14 mouse cellular contexts compared by ENCODE assay signal in the genomic region with DNA sequence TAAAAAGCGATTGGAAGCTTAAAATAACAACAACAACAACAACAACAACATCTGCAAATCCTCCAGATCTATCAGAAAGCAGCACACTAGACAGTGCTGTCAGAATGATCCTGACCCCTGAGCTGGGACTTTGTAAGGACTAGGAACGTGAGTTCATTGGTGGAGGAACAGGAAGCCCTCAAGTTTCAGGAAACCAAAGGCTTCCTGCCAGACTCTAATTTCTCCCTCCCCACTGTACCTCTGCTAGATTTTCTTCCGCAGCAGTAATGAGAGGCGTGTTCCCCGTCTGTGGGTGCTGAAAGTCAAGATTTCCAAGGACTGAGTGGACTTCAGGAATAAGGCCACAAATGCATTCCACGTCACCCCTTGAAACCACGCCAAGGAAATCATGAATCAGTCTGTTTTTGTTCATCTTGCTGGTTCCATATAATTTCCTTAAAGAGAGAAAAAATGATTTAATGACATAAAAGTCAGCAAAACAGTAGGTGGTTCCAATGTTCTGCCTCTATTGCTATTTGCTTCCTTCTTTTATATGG. TPM values are rescaled to one million over a fixed set of nuclear protein-coding genes. Genes with fewer than 3 reads are reported as not detected.
DNase-seq lines count a peak whose midpoint lies in the region; ATAC-seq and TF ChIP-seq lines count a peak whose summit lies in the region.
"Had no signal": no experiment of that assay in that cellular context is flagged by ENCODE, and none has a peak within 500 bp of the region (broad histone marks: within the 10 kb centered on the region; RNA-seq: fewer than 3 reads in every experiment).

No protein-coding gene starts in this region.

- no peaks in the 10 kb centered on the region for H3K9me3 ChIP-seq in intestine, embryonic 15.5 days
- H3K9me3 ChIP-seq: hindbrain, embryonic 12.5 days had no signal

- H3K4me2 ChIP-seq in intestine, embryonic 15.5 days (replicated peaks): no peak overlapping the region
- H3K4me2 ChIP-seq: hindbrain, embryonic 12.5 days had no signal

- H3K27ac ChIP-seq in embryonic fibroblast, embryonic 13.5 days (ENCODE audit: insufficient read depth, low read length): peak overlapping the region; percentile 90
- no peak overlapping the region for H3K27ac ChIP-seq in intestine, embryonic 15.5 days
- H3K27ac ChIP-seq: hindbrain, embryonic 12.5 days had no signal

- no peak for TF ChIP-seq POLR2A in embryonic fibroblast, embryonic 13.5 days (IDR thresholded peaks at IDR 0.05; ENCODE audit: low read depth, low read length)

- H3K4me3 ChIP-seq in embryonic fibroblast, embryonic 13.5 days (ENCODE audit: insufficient read depth, low read length): no peak overlapping the region
- no peak overlapping the region for H3K4me3 ChIP-seq in intestine, embryonic 15.5 days (replicated peaks)
- H3K4me3 ChIP-seq: erythroblast, embryonic 14.5 days; hindbrain, embryonic 12.5 days had no signal

- H3K27me3 ChIP-seq in intestine, embryonic 15.5 days (replicated peaks): no peaks in the 10 kb centered on the region
- H3K27me3 ChIP-seq: hindbrain, embryonic 12.5 days had no signal

- intact Hi-C loops in heart, postnatal 14 days (cut with DNase I): no loop called here

- no peak overlapping the region for H3K9ac ChIP-seq in intestine, embryonic 15.5 days
- H3K9ac ChIP-seq: hindbrain, embryonic 12.5 days had no signal

- ATAC-seq in intestine, embryonic 15.5 days: no peak

- H3K4me1 ChIP-seq in embryonic fibroblast, embryonic 13.5 days (ENCODE audit: control insufficient read depth, insufficient read depth, low read length): no peaks in the 10 kb centered on the region
- no peaks in the 10 kb centered on the region for H3K4me1 ChIP-seq in intestine, embryonic 15.5 days (replicated peaks)
- H3K4me1 ChIP-seq: hindbrain, embryonic 12.5 days had no signal

- 74% methylated on average over 7 of the region's 7 CpGs for WGBS in intestine, embryonic 15.5 days

- DNase-seq in heart, adult 8-10 months (ENCODE audit: low spot score): peak; percentile 19
- DNase-seq in heart, postnatal 14 days: no peak
- DNase-seq in thymus, postnatal 14 days: peak; percentile 22
- no peak for DNase-seq in thymus, postnatal 4 days
- DNase-seq in skeletal muscle tissue, adult 2 months (ENCODE audit: low read depth, low spot score): peak; percentile 21
- no peak for DNase-seq in urinary bladder, postnatal 25 days (ENCODE audit: low spot score)
- DNase-seq: cerebellum, adult 8-10 months; layer of hippocampus, adult 9-11 months; lung, postnatal 14 days had no signal

- no peak for TF ChIP-seq CTCF in embryonic fibroblast, embryonic 13.5 days (IDR thresholded peaks at IDR 0.05; ENCODE audit: borderline replicate concordance, insufficient read depth, low read length)

- H3K36me3 ChIP-seq in intestine, embryonic 15.5 days: no peaks in the 10 kb centered on the region
- H3K36me3 ChIP-seq: hindbrain, embryonic 12.5 days had no signal

RNA-seq across cellular contexts. Expression of gene Map3k19, which starts 4.7 kb away (rescaled TPM):
- under 1 TPM in 2 of 4 experiments, not detected in 2; 0.09 to 0.14 TPM for total RNA-seq in heart, adult 8-10 months (2022)
- under 1 TPM in 1 of 2 experiments, not detected in 1; 0.17 TPM for total RNA-seq in heart, postnatal 14 days (2021)
- polyA plus RNA-seq in embryonic fibroblast, embryonic 13.5 days (2011; ENCODE audit: insufficient read length, low read depth, missing spikeins): not detected in 2 replicates
- polyA plus RNA-seq in intestine, embryonic 15.5 days (2015; fragmentation: Nextera tagmentation; extraction: Ambion mirVana): not detected in 2 replicates
- polyA plus RNA-seq: erythroblast, embryonic 14.5 days; limb, embryonic 14.5 days had no signal

RNA-seq across cellular contexts. Expression of gene Rab3gap1, which starts 18.4 kb away (rescaled TPM):
- total RNA-seq in heart, adult 8-10 months (2022): 10 to 100 TPM; 35.5 to 39.8 (median 38.6) TPM
- 10 to 100 TPM; 37.6 to 39.3 TPM for total RNA-seq in heart, postnatal 14 days (2021)
- polyA plus RNA-seq in embryonic fibroblast, embryonic 13.5 days (2011; ENCODE audit: insufficient read length, low read depth, missing spikeins): 35.4 and 38.4 TPM in 2 replicates
- 20.8 and 22.4 TPM in 2 replicates for polyA plus RNA-seq in intestine, embryonic 15.5 days (2015; fragmentation: Nextera tagmentation; extraction: Ambion mirVana)

Comparison
In these comparisons a context has a peak if more than half of its experiments do, and no peak if none do; other contexts are left out.
1. DNase-seq: peak in heart, adult 8-10 months (single experiment), thymus, postnatal 14 days (single experiment) and skeletal muscle tissue, adult 2 months (single experiment); none in heart, postnatal 14 days (0 of 2), thymus, postnatal 4 days (single experiment) and urinary bladder, postnatal 25 days (single experiment).